Mouse (Mus musculus) layer of hippocampus, postnatal 10 days (tissue): Measurements from ENCODE around the gene Gm20481. TPM values are rescaled to one million over a fixed set of nuclear protein-coding genes. Genes with fewer than 3 reads are reported as not detected.
A peak's percentile ranks its signal among the peaks of the same experiment; 100 is the strongest.
"Not testable (repeated sequence)": the region's sequence is repeated elsewhere in the genome, so short reads cannot be mapped to it uniquely, and the experiment has no call there.

ENCODE experiments used
- DNase-seq, 2 experiments: peaks; one replicate each; pipeline ENCODE4 v3.0.0; 2021; ENCODE audit warnings: low spot score in 2 of 2
- total RNA-seq, 2 experiments: library from RNA; stranded (reverse); gene quantifications; 2 replicates each; pipeline ENCODE4 v1.2.3; 2021

The Gm20481 gene
- total RNA-seq, 2 experiments from 2014 or later = not detected

DNA sequence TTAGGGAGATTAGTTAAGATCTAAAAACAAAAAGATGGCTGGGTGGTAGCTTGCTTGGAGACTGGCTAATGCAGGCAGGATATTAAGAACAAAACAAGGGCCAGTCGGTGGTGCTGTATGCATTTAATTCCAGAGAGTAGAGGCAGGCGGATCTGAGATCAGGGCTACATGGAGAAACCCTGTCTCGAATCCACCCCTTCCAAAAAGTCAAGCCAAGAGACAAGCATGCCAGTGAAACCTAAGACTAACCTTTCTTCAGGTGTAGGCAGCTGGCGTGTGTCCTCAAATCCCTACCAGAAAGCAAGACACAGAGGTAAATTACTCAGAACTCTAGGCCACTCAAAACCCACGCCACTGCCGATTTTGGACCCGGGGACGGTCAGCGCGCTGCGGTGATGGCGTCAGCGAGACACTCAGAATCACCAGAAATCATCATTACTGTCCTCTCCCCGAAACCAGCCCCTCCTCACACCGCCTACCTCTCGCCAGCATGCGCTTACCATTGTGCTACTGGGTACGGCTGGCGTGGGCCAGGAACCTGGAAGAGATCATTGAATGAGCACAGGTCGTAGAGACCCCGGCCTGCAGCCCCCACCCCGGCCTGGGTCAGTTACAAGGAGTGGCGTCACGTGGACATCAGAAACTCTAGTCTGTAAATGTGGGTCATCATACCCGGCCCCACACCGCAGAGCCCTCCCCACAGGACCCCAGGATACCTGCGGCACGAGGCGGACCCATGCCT lies 17.9 kb upstream of the Gm20481 start:
- no peak for DNase-seq

DNA sequence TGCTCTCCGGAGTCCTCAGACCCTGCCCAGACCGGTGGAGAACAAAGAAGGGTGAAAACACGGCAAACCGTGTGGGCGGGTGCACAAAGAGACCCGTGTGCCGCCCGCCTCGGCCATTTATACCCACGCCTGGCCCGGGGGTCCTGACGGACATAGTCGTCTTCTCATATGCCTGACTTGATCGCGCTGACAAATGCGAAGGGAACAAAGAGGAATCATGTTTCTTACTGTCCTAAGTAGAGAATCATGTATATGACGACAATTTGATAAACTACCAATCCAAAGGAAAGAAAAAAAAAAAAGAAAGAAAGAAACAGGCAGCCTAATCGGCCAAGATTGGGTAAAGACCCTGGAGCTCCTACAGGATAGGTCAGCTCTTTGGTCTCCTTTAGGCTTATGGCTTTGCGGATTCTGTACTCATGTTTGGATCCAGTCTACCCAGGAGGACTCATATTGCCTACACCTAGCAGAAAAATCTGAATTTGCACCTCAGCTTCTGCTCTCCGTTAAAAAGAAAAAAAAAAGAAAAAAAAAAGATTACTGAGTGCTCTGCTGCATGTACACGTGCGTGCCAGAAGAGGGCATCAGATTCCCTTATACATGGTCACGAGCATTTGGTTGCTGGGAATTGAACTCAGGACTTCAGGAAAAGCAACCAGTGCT lies 17.2 kb upstream of the Gm20481 start:
- peak; percentile 83 to 89 for DNase-seq

DNA sequence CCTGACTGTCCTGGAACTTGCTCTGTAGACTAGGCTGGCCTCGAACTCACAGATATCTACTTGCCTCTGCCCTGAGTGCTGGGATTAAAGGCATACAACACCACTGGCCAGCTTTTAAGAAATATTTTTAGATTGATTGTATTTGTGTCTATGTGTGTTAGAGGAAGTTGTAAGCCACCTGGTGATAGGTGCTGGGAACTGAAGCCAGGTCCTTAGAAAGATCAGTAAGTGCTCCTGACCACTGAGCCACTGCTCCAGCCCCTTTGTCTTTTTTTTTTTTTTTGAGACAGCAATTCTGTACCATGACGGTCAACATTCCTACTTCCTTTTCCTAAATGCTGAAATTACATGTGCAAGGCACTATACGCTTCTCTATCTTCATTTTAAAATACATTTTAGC lies 16.5 kb upstream of the Gm20481 start:
- DNase-seq = no peak

DNA sequence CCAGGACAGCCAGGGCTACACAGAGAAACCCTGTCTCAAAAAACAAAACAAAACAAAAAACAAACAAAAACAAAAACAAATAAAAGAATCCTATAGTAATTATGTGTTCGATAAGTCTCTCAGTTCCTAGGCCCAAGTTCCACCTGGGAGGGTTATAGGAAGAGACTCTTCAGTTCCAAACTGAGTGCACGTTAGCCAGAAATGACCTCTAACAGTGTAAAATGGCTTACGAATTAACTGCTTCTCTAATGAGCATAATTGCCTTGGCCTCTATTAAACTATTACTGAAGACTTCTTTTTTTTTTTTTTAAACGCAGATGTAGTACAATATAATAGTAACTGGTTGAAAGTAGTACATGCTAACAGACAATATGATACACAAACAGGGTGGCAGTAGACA lies 15.8 kb upstream of the Gm20481 start:
- no peak for DNase-seq

DNA sequence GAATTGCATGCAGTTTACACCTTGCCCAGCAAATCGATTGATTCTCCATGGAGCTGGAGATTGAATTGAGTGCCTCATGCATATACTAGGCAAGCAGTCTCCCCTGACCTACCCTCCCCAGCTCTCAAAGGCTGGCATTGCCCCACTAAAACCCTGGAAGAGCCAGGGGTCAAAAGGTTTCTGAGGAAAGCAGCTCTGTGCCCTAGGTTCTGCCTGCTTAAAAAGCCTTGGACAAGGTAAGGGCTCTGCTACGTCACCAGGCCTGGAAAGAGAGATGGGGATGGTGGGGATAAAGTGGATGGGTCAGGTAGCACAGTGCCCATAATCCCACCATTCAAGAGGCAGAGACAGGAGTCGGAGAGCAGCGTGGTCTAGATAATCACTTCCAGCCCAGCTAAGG lies 14.9 kb upstream of the Gm20481 start:
- no peak for DNase-seq

DNA sequence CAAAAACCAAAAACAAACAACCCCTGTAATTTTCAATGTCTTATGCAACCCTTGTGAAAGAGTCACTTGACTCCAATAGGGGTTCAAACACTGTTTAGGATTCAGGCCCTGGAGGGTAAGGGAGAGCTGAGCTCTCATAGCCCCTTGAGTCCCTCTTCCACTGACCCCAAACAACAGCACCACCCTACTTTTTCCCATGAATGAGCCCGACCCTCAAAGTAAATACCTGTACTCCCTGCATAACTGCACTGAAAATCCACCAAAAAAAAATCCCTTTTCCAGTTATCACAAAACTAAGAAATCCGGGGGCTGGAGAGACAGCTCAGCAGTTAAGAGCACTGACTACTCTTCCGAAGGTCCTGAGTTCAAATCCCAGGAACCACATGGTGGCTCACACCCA lies 13.8 kb upstream of the Gm20481 start:
- no peak for DNase-seq

DNA sequence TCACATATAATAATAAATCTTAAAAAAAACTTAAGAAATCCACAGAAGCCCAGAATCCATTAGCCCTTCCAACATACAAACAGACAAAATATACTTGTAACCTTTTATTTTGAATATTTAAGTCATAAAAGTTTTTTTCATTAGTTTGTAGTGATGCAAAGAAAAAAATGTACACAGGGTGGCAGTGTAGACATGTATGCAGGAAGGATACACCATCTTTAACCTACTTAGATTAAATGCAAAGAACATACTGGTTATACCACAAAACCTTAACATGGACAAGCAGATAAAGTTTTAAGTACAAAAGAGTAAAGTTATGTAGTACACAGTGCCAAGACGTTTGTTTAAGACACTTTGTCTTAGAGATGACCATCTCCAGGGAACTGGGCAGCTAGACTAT lies 13.4 kb upstream of the Gm20481 start:
- DNase-seq = no peak

DNA sequence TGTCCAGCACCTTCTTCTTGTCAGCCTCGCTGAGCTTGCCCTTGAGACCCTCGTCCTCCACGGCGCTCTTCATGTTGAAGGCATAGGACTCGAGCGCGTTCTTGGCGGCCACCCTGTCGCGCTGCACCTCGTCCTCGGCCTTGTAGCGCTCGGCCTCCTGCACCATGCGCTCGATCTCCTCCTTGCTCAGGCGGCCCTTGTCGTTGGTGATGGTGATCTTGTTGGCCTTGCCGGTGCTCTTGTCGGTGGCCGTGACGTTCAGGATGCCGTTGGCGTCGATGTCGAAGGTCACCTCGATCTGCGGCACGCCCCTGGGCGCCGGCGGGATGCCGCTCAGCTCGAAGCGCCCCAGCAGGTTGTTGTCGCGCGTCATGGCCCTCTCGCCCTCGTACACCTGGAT lies 12.4 kb upstream of the Gm20481 start:
- not testable (repeated sequence) for DNase-seq

DNA sequence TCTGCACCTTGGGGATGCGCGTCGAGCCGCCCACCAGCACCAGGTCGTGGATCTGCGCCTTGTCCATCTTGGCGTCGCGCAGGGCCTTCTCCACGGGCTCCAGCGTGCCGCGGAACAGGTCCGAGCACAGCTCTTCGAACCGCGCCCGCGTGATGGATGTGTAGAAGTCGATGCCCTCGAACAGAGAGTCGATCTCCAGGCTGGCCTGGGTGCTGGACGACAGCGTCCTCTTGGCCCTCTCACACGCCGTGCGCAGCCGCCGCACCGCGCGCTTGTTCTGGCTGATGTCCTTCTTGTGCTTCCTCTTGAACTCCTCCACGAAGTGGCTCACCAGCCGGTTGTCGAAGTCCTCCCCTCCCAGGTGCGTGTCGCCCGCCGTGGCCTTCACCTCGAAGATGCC lies 11.7 kb upstream of the Gm20481 start:
- DNase-seq = not testable (repeated sequence)

DNA sequence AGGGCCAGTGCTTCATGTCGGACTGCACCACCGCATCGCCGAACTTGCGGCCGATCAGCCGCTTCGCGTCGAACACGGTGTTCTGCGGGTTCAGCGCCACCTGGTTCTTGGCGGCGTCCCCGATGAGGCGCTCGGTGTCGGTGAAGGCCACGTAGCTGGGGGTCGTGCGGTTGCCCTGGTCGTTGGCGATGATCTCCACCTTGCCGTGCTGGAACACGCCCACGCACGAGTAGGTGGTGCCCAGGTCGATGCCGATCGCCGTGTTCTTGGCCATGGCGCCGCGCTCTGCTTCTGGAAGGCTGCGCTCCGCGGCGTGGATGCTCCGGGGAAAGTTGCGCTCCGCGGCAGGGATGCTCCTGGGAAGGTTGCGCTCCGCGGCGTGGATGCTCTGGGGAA lies 11.0 kb upstream of the Gm20481 start:
- not testable (repeated sequence) for DNase-seq

DNA sequence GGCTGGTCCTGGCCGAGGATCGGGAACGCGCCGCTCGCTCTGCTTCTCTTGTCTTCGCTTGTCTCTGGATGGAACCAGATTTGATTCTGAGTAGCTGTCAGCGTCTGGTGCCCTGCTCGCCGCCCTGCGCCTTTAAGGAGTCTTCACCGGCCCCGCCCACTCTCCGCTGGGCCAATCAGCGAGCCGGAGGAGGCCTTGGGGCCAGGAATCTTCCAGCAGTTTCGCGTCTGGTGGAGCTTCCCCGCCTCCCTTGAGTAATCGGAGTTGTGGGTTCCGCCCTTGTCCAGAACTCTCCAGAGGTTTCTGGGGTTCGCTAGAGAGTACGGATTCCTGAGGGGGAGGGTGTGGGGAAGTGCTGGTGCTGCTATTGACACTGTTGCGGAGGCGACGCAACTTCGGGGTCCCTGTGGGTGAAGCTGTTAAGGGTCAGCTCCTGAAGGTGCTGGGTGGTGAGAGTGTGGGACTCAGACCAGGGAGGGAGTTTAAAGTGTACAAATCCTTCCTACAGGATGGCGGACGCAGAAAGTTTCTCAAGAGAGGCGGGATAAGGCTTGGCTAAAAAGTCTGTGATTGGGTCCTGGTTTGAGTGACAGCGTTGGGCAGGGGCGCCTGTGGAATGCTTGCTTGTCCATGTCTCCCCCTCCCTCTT lies 10.5 kb upstream of the Gm20481 start, which contains the start of gene Hspa1b:
Hspa1b (minus strand) TSS at position 109 of the 649 bp plus-strand sequence.
- peak; percentile 61 to 73 for DNase-seq

DNA sequence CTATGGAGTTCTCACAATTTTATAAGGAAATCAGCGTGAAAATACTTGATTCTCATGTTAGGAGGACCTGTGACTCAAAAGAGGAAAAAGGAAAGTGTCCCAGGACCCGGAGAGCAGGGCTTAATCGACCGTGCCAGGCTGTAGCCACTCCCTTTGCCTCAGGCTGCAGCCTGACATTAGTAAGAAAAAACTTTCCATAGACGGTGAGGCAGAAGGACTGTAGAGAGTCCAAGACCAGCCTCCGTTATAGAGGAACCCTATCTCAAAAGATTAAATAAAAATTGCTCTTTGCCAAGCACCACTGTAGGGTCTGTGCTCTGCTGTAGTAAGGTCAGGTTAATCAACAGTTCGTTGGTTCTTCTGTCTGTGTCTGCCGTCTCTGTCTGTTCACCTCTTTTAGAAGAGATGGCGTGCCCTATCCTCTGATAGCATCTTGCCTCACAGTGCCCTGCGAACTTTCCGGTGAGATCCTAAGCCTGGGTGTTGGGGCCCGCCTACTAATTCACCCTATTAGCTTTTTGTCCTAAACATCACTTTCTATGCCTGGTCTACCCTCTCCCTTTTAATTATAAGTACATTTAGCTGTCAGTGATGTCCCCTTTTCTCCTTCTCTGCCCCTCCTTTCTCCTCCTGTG lies 9.7 kb upstream of the Gm20481 start:
- DNase-seq = no peak

DNA sequence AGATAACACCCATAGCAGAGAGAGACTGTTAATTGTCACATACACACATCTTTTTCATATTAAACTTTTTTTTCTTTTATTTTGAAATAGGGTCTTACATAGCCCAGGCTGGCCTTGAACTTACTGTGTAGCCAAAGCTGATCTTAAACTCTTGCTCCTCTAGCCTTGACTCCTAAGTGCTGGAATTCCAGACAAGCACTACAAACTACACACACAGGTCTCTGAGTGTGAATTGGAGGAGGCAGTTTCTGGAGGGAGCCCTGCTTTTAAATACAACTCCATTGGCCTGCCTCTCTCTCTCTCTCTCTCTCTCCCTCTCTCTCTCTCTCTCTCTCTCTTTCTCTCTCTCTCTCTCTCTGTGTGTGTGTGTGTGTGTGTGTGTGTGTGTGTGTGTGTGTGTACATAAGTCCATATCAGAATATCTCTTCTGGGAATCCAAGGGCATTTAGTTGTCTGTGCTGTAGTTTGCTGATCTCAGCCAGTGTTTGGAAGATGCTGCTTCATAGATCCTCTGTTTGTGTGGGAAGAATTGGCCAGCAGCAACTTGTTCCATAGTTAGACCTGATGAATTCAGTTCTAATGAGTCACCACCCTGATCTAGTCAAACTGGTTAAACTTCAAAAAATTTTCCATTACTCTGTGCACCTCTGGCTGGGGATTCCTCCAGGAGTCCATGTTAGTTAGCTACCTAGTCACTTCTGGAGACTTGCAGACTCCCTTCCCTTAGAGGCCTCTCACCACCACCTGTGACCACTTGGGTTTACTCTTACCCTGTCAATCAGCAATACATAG lies 8.8 kb upstream of the Gm20481 start:
- DNase-seq = no peak

DNA sequence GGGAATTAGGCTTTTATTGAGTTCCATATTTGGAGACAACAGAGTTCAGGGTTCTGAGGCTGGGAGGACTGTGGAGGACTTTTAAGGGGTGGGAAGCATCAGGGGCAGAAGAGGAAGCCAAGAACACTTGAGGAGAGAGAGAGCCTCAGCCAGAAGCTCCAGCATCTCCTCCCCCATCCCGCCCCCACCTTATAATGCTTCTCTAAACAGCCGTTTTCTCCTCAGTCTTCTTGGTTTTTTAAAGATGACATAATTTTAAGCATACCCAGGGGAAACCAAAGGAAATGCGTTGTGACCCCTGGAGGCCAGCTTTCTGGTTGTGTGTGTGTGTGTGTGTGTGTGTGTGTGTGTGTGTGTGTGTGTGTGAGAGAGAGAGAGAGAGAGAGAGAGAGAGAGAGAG lies 7.6 kb upstream of the Gm20481 start:
- no peak for DNase-seq

DNA sequence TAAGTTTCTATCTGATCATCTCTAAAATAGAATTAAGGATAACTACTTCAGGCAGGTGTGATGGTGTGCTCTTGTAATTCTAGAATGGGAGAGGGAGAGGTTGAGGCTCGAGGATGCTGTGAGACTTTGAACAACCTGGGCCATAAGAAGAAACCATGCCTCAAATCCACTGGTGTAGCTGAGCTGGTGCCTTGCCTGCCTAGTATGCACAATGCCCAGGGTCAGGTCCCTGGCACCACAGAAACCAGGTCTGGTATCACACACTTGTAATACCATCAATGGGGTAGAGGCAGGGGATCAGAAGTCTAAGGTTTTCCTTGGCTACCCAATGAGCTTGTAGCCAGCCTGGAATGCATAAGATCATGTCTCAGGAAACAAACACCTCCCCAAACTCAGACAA lies 6.9 kb upstream of the Gm20481 start:
- no peak for DNase-seq

DNA sequence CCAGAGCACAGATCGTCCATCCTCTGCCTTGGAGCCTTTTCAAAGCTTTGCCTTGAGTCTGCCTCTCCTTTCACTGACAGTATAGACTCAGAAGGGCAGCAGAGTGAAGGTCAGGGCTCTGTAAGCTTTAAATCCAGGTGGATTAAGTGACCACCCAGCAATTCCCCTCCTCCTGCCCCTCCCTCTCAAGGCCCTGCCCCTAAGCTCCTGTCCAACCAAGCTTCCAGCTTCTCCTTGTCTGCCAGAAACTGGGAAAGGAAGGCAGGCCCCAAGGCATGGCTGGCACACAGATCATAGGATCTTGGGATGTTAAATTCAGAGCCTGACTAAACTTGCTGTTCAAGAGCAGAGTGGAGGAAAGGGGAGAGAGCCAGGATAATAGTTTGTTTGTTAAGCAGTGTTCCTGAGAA lies 5.1 kb upstream of the Gm20481 start:
- DNase-seq = no peak

DNA sequence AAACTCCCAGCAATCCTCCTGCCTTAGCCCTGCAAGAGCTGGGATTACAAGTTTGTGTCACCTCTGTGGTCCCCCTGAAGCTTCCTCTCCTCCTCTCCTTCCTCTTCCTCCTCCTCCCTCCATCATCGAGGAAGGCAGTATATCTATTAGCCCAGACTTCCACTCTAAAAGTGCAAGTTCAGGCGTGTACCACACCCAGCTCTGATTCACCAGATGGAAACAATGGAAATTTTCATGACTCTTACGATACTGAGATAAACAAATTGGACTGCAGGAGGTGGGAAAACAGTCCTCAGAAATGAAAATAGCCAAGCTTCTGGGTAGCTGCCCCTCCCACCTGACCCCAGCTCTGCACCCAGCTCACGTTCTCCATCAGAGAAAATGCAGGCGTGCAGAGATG lies 4.1 kb upstream of the Gm20481 start:
- DNase-seq = no peak

DNA sequence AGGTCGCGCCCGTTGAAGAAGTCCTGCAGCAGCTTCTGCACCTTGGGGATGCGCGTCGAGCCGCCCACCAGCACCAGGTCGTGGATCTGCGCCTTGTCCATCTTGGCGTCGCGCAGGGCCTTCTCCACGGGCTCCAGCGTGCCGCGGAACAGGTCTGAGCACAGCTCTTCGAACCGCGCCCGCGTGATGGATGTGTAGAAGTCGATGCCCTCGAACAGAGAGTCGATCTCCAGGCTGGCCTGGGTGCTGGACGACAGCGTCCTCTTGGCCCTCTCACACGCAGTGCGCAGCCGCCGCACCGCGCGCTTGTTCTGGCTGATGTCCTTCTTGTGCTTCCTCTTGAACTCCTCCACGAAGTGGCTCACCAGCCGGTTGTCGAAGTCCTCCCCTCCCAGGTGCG lies 1.1 kb downstream of the Gm20481 start:
- not testable (repeated sequence) for DNase-seq

DNA sequence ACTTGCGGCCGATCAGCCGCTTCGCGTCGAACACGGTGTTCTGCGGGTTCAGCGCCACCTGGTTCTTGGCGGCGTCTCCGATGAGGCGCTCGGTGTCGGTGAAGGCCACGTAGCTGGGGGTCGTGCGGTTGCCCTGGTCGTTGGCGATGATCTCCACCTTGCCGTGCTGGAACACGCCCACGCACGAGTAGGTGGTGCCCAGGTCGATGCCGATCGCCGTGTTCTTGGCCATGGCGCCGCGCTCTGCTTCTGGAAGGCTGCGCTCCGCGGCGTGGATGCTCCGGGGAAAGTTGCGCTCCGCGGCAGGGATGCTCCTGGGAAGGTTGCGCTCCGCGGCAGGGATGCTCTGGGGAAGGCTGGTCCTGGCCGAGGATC lies 2.0 kb downstream of the Gm20481 start:
- not testable (repeated sequence) for DNase-seq

DNA sequence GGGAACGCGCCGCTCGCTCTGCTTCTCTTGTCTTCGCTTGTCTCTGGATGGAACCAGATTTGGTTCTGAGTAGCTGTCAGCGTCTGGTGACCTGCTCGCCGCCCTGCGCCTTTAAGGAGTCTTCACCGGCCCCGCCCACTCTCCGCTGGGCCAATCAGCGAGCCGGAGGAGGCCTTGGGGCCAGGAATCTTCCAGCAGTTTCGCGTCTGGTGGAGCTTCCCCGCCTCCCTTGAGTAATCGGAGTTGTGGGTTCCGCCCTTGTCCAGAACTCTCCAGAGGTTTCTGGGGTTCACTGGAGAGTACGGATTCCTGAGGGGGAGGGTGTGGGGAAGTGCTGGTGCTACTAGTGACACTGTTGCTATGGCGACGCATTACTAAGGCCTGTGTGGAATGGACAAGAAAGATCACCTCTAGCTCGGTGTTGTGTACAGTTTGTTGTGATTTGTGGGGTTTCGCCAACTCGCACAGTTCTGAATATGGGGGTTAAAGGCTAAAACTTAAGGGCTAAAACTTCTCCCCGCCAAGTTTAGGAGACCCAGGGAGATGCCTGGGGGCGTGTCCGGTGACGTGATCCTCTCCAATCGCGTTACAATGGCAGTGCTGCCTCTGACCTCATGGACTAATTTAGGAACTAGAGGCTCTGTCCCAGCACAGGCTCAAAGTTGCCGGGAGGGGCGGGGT lies 2.5 kb downstream of the Gm20481 start, which contains the start of the genes Hspa1a and Hspa1l:
Hspa1a (minus strand) TSS at position 88 of the 681 bp plus-strand sequence.
Hspa1l (plus strand) TSS at position 635 of the 681 bp plus-strand sequence.
- DNase-seq = peak; percentile 57 to 69
